Mouse (Mus musculus): ENCODE results near the gene Rhot1. TPM values are rescaled to one million over a fixed set of nuclear protein-coding genes. Genes with fewer than 3 reads are reported as not detected.
A peak's percentile ranks its signal among the peaks of the same experiment; 100 is the strongest.

Gene Rhot1
- total RNA-seq, 2 experiments from 2014 or later = 70.9 to 73.4 TPM

- DNase-seq = no peak
These were observed 82.2 kb downstream of the Rhot1 start for GRCm38 (mm10) chr11:80291004-80291403.

GRCm38 (mm10) chr11:80292463-80292862, 83.6 kb downstream of the Rhot1 start:
- no peak for DNase-seq

GRCm38 (mm10) chr11:80295066-80295465, 86.2 kb downstream of the Rhot1 start:
- no peak for DNase-seq

DNA sequence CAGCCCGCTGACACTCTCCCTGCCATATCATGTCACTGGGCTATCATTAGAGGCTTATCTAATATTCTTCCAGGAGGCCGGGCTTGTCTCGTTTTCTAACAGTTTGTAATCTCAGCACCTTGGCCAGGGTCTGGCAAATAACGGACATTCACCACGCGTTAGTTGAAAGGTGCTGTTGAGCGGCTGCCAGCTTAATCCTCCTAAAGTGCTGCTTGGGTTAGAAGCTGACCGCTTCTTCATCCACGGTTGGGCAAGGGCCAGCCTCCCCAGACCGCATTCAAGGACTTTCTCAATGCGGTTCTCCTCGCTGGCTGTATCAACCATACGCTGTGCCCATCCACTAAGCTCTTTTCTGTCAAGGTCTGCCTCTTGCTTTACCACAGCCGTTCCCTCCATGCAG, 87.0 kb downstream of the Rhot1 start:
- DNase-seq = no peak

- DNase-seq = no peak
These were observed 90.9 kb downstream of the Rhot1 start for GRCm38 (mm10) chr11:80299513-80300235.

- DNase-seq = peak; percentile 68 to 69
These were observed 91.9 kb downstream of the Rhot1 start, which contains the start of gene Rhbdl3 for GRCm38 (mm10) chr11:80300551-80301315. Gene Rhbdl3 (plus strand): TSS chr11:80300912.

DNA sequence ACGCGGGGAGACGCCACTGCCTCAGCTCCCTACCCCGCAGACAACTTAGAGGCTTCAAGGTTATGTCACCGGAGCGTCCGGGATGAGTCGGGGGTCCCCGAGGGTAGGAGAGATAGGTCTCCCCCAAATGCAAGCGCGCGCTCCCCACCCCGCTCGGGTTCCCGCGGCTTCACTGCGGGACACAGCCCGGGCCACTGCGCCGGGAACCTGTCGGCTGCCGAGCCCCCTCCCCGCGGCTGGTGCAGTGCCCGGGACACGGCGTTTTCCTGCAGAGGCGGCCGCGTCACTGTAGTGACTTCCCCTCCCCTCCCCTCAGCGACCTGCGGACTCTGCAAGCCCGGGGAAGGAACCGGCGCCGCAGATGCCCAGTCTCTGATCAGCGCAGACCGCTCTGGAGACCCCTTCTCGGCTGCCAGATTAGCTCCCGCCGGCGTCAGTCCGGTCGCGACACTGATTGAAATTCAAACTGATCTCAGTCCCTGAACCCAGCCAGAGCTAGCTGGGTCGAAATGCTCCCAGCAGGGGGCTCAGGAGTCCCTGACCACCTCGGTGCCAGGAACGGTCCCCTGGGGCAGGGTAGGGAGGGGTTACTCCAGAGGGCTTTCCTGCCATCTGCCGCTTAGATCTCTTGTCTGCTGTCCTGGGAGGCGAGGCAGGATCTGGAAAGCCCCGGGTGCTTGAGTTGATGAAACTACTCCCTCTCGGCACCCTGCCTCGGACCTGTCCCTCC, 92.7 kb downstream of the Rhot1 start:
- peak; percentile 51 to 56 for DNase-seq

GRCm38 (mm10) chr11:80302046-80302390, 93.2 kb downstream of the Rhot1 start:
- peak in 1 of 2 experiments; percentile 24 for DNase-seq

DNA sequence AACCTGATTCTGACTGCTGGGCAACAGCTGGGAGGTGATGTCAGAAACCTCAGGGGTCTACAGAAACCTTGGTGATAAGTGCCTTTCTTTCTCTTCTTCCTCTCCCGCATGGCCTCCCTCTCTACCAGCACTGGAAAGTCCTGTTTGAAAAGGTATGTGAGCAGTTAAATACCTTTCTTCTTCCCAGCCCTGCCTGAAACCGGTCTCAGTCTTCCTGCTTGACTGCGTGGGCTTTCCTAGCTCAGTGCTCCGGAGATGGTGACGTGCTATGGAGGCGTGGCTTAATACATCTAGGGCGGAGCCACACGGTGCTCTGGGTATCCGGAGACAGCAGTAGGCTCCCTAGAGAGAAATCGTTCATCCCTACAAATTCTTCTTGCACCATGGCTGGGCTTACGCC, 93.7 kb downstream of the Rhot1 start:
- DNase-seq = peak; percentile 72 to 76

DNA sequence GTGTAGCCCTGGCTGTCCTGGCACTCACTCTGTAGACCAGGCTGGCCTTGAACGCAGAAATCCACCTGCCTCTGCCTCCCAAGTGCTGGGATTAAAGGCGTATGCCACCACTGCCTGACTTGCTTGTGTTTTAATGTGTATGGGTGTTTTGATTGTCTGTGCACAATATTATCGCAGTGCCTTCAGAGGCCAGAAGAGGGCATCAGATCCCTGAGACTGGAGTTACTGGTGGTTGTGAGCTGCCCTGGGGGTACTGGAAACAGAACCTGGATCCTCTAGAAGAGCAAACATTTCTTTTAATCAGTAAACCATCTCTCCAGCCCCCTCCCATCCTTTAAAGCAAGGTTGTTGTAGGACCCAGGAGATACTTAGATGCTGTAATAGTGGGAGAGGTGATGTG, 94.9 kb downstream of the Rhot1 start:
- DNase-seq = no peak

GRCm38 (mm10) chr11:80304846-80305245, 96.0 kb downstream of the Rhot1 start:
- peak; percentile 67 to 75 for DNase-seq

DNA sequence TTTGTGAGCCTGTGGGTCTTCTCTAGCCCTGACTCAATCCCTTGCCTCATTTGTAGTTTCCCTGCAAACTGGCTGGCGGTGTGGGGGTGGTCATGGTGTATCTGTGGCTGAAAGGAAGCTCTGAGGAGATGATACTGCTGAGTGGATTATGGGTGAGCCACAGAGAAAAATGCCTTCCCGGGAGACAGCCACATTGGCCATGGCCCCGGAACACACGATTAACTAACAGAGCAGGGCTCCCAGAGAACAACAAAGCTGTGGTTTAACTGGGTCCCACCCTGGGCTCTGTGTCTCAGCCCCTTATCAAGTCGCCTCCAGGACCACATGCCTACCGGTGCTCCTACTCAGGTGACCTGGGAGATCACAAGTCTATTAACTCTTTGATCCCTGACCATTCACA, 99.7 kb downstream of the Rhot1 start:
- DNase-seq = no peak

DNA sequence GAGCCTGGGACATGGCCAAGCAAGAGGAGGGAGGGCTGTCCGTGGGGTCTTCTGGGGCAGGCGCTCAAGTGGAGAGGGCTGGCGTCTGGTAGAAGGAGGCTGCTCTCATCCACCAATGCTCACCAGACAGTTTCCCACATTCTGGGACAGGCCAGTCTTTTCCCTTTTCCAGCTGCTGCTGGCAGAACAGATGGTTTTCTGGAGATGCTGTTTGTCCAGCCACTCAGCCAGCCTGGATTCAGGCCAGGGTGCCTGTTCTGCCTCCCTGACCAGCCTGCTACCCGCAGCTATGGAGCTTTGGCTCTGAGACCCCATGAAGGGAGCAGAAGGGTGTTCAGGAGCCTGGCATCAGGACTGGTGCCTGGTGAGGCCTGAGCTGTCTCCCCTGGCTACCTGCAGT, 102.5 kb downstream of the Rhot1 start:
- no peak for DNase-seq

DNA sequence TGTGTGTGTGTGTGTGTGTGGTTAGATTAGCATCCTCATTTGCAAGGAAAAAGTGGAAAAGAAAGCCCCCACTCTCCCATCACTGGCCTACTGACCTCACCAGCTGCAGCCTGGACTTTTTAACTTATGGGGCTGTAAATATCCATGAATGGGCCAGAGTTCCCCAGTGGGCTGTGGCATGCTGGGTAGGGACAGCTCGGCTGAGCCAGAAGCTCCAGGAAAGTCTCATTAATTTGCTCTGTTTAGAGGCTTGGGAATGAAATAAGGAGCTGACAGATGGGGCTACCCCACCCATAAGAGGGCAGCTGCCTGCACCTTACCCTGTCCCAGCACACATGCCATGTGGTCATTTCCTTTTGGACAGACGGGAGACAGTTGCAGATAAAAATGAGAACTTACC, 103.2 kb downstream of the Rhot1 start:
- no peak for DNase-seq

DNA sequence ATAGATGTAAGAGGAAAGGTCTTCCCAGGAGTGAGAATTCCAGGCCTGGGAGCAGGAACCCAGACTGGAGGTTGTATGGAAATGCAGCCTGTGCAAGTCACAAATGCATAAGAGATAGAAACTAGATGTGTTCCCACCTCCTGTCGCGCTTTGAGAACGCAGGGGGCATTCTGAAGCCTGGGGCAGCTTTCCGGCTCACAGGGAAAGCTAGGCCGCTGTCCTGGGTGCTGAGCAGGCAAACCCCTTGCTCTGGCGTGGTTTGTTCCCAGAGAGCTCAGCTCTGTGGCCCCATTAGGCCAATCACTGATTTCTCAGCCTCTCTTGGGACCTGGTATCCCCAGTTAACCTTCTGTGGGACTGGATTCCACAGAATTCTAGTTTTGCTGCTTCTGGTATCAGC, 103.7 kb downstream of the Rhot1 start:
- DNase-seq = no peak

- DNase-seq = no peak
These were observed 104.6 kb downstream of the Rhot1 start for GRCm38 (mm10) chr11:80313462-80313861.

GRCm38 (mm10) chr11:80313944-80314343, 105.1 kb downstream of the Rhot1 start:
- DNase-seq = no peak

DNA sequence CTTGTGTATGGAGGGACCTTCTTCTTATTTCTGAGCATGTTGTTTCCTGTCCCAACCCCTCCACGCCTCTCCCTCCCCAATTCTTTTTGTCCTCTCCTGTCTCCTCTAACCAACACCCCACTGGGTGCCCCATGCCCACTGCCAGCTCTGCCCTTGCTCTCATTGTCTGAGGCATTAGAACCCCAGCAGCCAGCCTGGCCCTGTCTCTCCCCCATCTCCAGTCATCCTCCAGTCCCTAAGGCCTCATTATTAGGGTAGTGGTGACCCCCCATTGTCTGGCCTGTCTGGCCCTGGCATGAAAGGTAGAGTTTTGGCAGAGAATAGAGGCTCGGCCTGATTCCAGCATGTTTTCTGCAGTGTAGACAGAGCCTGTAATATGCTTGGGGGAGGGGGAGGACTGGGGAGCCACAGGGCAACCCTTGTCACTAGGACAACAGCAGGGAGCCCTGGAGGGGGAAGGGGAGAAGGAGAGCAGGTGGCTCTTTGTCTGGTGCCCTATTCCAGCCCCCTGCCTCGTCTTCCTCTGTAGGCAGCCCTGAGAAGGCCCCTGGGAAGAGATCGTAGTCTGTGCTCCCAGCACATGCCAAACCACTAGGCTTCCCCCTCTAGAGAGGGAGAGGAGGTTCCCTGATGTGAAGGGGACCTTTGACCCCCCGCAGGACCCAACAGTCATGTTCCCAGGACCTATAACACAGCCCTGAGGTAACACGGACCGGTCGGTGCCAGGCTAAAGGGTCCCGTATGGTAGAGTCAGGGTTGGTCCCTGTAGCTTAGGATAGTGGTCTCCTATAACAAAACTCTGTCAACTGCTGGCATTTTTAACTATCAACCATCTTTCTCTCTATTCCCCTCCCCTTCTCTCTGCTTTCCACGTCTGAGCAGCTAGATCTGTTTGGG, 107.2 kb downstream of the Rhot1 start:
- no peak for DNase-seq
